Mouse (Mus musculus): ENCODE data around the gene Rasgrp1.

- TF ChIP-seq CTCF (IDR thresholded peaks at IDR 0.05; ENCODE audit: control insufficient read depth, insufficient read depth, low read length) (no peak), POLR2A (IDR thresholded peaks at IDR 0.05; ENCODE audit: borderline replicate concordance, control insufficient read depth, low read depth, low read length) (no peak)
Measured at GRCm38 (mm10) chr2:117304941-117305340, 37.9 kb downstream of the Rasgrp1 start.

All from bone marrow, adult 2 months (tissue).